Mouse (Mus musculus): ENCODE data around the gene Olfr56.
A peak's percentile ranks its signal among the peaks of the same experiment; 100 is the strongest.
"Not testable (repeated sequence)": the region's sequence is repeated elsewhere in the genome, so short reads cannot be mapped to it uniquely, and the experiment has no call there.

Gene Olfr56

GRCm38 (mm10) chr11:49051894-49052293 is 73.2 kb downstream of the Olfr56 start:
- not testable (repeated sequence) for DNase-seq (ENCODE audit: low spot score in 2 of 2)

- DNase-seq (ENCODE audit: low spot score in 2 of 2): not testable (repeated sequence)
Measured at GRCm38 (mm10) chr11:49060061-49060460, 81.4 kb downstream of the Olfr56 start.

- not testable (repeated sequence) for DNase-seq (ENCODE audit: low spot score in 2 of 2)
Measured at GRCm38 (mm10) chr11:49061865-49062264, 83.2 kb downstream of the Olfr56 start.

GRCm38 (mm10) chr11:49063713-49064469 is 85.2 kb downstream of the Olfr56 start, which contains the start of gene Tgtp2:
Tgtp2 (minus strand) TSS chr11:49064206.
- not testable (repeated sequence) for DNase-seq (ENCODE audit: low spot score in 2 of 2)

GRCm38 (mm10) chr11:49068358-49068757 is 89.7 kb downstream of the Olfr56 start:
- no peak for DNase-seq (ENCODE audit: low spot score in 2 of 2)

GRCm38 (mm10) chr11:49076001-49076757 is 97.5 kb downstream of the Olfr56 start, which contains the start of gene Ifi47:
Ifi47 (plus strand) TSS chr11:49076587.
- DNase-seq (ENCODE audit: low spot score in 2 of 2): not testable (repeated sequence)

GRCm38 (mm10) chr11:49077012-49077411 is 98.3 kb downstream of the Olfr56 start:
- no peak for DNase-seq (ENCODE audit: low spot score in 2 of 2)

- no peak for DNase-seq (ENCODE audit: low spot score in 2 of 2)
Measured at GRCm38 (mm10) chr11:49078719-49079118, 100.0 kb downstream of the Olfr56 start.

- no peak for DNase-seq (ENCODE audit: low spot score in 2 of 2)
Measured at GRCm38 (mm10) chr11:49080636-49081035, 101.9 kb downstream of the Olfr56 start.

GRCm38 (mm10) chr11:49081356-49081755 is 102.7 kb downstream of the Olfr56 start:
- no peak for DNase-seq (ENCODE audit: low spot score in 2 of 2)

GRCm38 (mm10) chr11:49081886-49082285 is 103.2 kb downstream of the Olfr56 start:
- DNase-seq (ENCODE audit: low spot score in 2 of 2): no peak

GRCm38 (mm10) chr11:49083146-49083545 is 104.5 kb downstream of the Olfr56 start:
- peak in 1 of 2 experiments; percentile 28 for DNase-seq (ENCODE audit: low spot score in 2 of 2)

GRCm38 (mm10) chr11:49083808-49084207 is 105.1 kb downstream of the Olfr56 start:
- DNase-seq (ENCODE audit: low spot score in 2 of 2): no peak

- DNase-seq (ENCODE audit: low spot score in 2 of 2): no peak
Measured at GRCm38 (mm10) chr11:49084385-49084784, 105.7 kb downstream of the Olfr56 start.

- DNase-seq (ENCODE audit: low spot score in 2 of 2): no peak
Measured at GRCm38 (mm10) chr11:49084875-49085274, 106.2 kb downstream of the Olfr56 start.

- DNase-seq (ENCODE audit: low spot score in 2 of 2): no peak
Measured at GRCm38 (mm10) chr11:49086858-49087361, 108.2 kb downstream of the Olfr56 start.

- no peak for DNase-seq (ENCODE audit: low spot score in 2 of 2)
Measured at GRCm38 (mm10) chr11:49087830-49088616, 109.3 kb downstream of the Olfr56 start.

GRCm38 (mm10) chr11:49088990-49089652 is 110.4 kb downstream of the Olfr56 start:
- no peak for DNase-seq (ENCODE audit: low spot score in 2 of 2)

- DNase-seq (ENCODE audit: low spot score in 2 of 2): no peak
Measured at GRCm38 (mm10) chr11:49089735-49090507, 111.2 kb downstream of the Olfr56 start.

GRCm38 (mm10) chr11:49090551-49090950 is 111.9 kb downstream of the Olfr56 start:
- DNase-seq (ENCODE audit: low spot score in 2 of 2): no peak
